Mouse (Mus musculus) hematopoietic multipotent progenitor cell, adult 10-12 weeks (in vitro differentiated cells): ENCODE results near the gene Vmn1r45. TPM values are rescaled to one million over a fixed set of nuclear protein-coding genes. Genes with fewer than 3 reads are reported as not detected.

Source experiments
- polyA plus RNA-seq: library from polyadenylated mRNA; stranded (reverse); fragments of >175 nt; gene quantifications from 2 replicates; pipeline ENCODE4 v1.2.3, GENCODE M21; 2012; ENCODE audit warnings: low replicate concordance

The Vmn1r45 gene
- polyA plus RNA-seq, result not detected in 2 replicates

DNA sequence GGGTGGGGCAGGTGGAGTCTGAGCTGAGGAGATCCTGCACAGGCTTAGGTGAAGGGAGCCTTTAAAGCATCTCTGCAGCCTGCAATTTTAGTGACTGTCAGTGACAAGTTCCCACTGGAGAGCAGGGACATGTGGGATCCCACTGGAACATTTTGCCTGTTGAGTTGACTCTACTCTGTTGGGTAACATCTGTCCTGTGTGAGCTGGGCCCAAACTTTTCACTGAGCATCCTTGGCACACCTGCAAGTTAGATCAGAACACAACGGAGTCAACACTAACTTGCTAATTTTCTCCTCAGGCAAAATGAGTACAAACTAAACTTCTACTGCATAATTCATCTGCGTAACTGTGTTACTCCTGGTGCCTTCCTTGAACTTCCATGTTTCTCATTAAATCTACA is at the start of gene Vmn1r45:
Gene Vmn1r45, minus strand, starts transcription at position 101 of the 400 bp plus-strand sequence.

DNA sequence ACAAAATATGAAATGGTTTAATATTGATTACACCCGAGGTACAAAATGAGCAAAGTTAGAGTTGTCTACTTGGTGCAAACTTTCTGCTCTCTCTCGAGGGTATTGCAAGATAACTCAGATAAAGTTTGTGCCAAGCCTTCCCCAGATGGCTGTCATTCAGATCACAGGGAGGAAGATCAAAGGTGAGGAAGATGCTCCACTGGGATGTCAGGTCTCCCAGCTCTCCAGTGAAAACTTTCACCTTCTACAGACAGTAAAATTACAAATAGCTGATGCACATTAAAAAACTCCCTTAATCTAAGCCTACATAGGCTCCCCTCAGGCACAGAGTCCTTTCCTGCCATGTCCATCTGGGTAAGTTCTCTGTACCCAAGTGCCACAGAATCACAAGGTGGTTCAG is 28.6 kb upstream of the Vmn1r45 start, which contains the start of gene Vmn1r46:
Gene Vmn1r46, plus strand, starts transcription at position 301 of the 400 bp plus-strand sequence.

DNA sequence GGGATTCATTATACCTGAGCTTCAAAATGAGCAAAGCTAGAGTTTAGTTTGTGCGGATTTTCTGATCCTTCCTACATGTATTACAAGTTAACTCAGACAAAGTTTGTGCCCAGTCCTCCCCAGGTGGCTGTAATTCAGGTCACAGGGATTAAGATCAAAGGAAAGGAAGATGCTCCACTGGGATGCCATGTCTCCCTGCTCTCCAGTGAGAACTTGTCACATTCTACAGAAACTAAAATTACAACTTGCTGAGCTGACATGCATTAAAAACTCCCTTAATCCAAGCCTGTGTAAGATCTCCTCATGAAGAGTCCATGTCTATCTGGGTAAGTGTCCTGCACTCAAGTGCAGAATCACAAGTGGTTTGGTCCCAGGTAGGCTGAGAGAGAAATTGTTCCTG is 57.0 kb downstream of the Vmn1r45 start, which contains the start of gene Vmn1r44:
Gene Vmn1r44, plus strand, starts transcription at position 301 of the 400 bp plus-strand sequence.

Other genes starting within 250 kb of the Vmn1r45 start
- not detected in 2 replicates for gene Vmn1r40, start 233.1 kb downstream of the Vmn1r45 start, polyA plus RNA-seq
- not detected in 2 replicates for gene Vmn1r41, start 199.8 kb downstream of the Vmn1r45 start, polyA plus RNA-seq
- gene Vmn1r42, start 64.2 kb downstream of the Vmn1r45 start, polyA plus RNA-seq, result not detected in 2 replicates
- gene Vmn1r43, start 64.2 kb downstream of the Vmn1r45 start, polyA plus RNA-seq, result not detected in 2 replicates
- not detected in 2 replicates for gene Vmn1r44, start 56.9 kb downstream of the Vmn1r45 start, polyA plus RNA-seq
- not detected in 2 replicates for gene Vmn1r46, start 28.7 kb upstream of the Vmn1r45 start, polyA plus RNA-seq
- not detected in 2 replicates for gene Vmn1r47, start 75.5 kb upstream of the Vmn1r45 start, polyA plus RNA-seq
- not detected in 2 replicates for gene Vmn1r48, start 96.2 kb upstream of the Vmn1r45 start, polyA plus RNA-seq
- not detected in 2 replicates for gene Vmn1r49, start 137.9 kb upstream of the Vmn1r45 start, polyA plus RNA-seq
- gene Vmn1r50, start 160.8 kb upstream of the Vmn1r45 start, polyA plus RNA-seq, result not detected in 2 replicates
- gene Vmn1r51, start 182.0 kb upstream of the Vmn1r45 start, polyA plus RNA-seq, result not detected in 2 replicates
- gene Vmn1r52, start 234.2 kb upstream of the Vmn1r45 start, polyA plus RNA-seq, result not detected in 2 replicates